Mouse (Mus musculus) adrenal gland, postnatal 0 days (tissue): ENCODE results near the gene Iqcg. TPM values are rescaled to one million over a fixed set of nuclear protein-coding genes. Genes with fewer than 3 reads are reported as not detected.
A peak's percentile ranks its signal among the peaks of the same experiment; 100 is the strongest.

ENCODE experiments used
- microRNA-seq: library from miRNA; unstranded; fragments of <30 nt; microRNA quantifications from one replicate; pipeline ENCODE4, GENCODE M21; 2016; ENCODE audit warnings: borderline replicate concordance; ENCODE audit not compliant: insufficient number of aligned reads
- polyA plus RNA-seq: library from polyadenylated mRNA; unstranded; fragments of >200 nt; fragmentation: Nextera tagmentation; extraction: Ambion mirVana; gene quantifications from 2 replicates; pipeline ENCODE4 v1.2.1, GENCODE M21; 2015

Gene Iqcg
- 1.8 and 2.1 TPM in 2 replicates for polyA plus RNA-seq

GRCm38 (mm10) chr16:33056095-33056785 lies at the start of gene Iqcg, which contains the start of gene Rpl35a:
Gene Iqcg, minus strand, starts transcription at chr16:33056218.
Gene Rpl35a, plus strand, starts transcription at chr16:33056453.

GRCm38 (mm10) chr16:33062024-33062681 lies 6.1 kb upstream of the Iqcg start, which contains the start of gene Lmln:
Gene Lmln, plus strand, starts transcription at chr16:33062521.

Small RNA genes lying within 50 kb of the gene (microRNA-seq; reads per million reads assigned to microRNA genes)
- gene Gm22231 (not detected), gene Mir1947 (10.2 reads per million, percentile 14 among the genes with 10 or more reads in this experiment)

Other genes with a start within 250 kb of the Iqcg start
- gene Smbd1, start 245.7 kb downstream of the Iqcg start, polyA plus RNA-seq = not detected in 2 replicates
- 72.0 and 94.7 TPM in 2 replicates for gene Fyttd1, start 178.7 kb downstream of the Iqcg start, polyA plus RNA-seq
- 9.4 and 12.3 TPM in 2 replicates for gene Rubcn, start 178.5 kb downstream of the Iqcg start, polyA plus RNA-seq
- 11.2 and 11.7 TPM in 2 replicates for gene Lrch3, start 142.1 kb downstream of the Iqcg start, polyA plus RNA-seq
- gene Rpl35a, start 235 bp upstream of the Iqcg start, polyA plus RNA-seq = 1,430 and 2,258 TPM in 2 replicates
- gene Lmln, start 6.3 kb upstream of the Iqcg start, polyA plus RNA-seq = 1.1 and 6.3 TPM in 2 replicates
- 10.9 and 17.1 TPM in 2 replicates for gene Osbpl11, start 128.9 kb upstream of the Iqcg start, polyA plus RNA-seq
- gene Snx4, start 195.2 kb upstream of the Iqcg start, polyA plus RNA-seq = 70.5 and 96.4 TPM in 2 replicates